Mouse (Mus musculus) cerebellum, adult 2 months (tissue): ENCODE data around the gene Scd3.

Source experiments
- CTCF ChIP-seq: fragments of 200-500 bp; IDR thresholded peaks from 2 replicates; pipeline ENCODE4 v1.5.1; 2011; ENCODE audit warnings: low read depth, mild to moderate bottlenecking, control low read depth, low read length, moderate library complexity, borderline replicate concordance; ENCODE audit not compliant: insufficient read depth
- POLR2A ChIP-seq: fragments of 200-500 bp; IDR thresholded peaks from 2 replicates; pipeline ENCODE4 v1.6.1; 2011; ENCODE audit warnings: low read length, control low read depth, borderline replicate concordance; ENCODE audit not compliant: insufficient read depth

GRCm38 (mm10) chr19:44153781-44154180, 49.3 kb upstream of the Scd3 start:
- TF ChIP-seq POLR2A (no peak), CTCF (no peak)
